Mouse (Mus musculus): ENCODE results near the gene Pygm. TPM values are rescaled to one million over a fixed set of nuclear protein-coding genes. Genes with fewer than 3 reads are reported as not detected.

The Pygm gene
- total and polyA plus RNA-seq, 2 experiments from 2014 or later, result 13.2 to 25.8 TPM

- Histone ChIP-seq H3K4me2 (ENCODE audit: low read depth, low read length, poor library complexity, severe bottlenecking) (no peak overlapping the region), H3K9ac (replicated peaks; ENCODE audit: low read length, poor library complexity, severe bottlenecking) (no peak overlapping the region), H3K4me3 (ENCODE audit: low read depth, low read length) (no peak overlapping the region), H3K27me3 (ENCODE audit: insufficient read depth, low read length) (no peaks in the 10 kb centered on the region; the same call in 1 of the 2 replicates), H3K4me1 (ENCODE audit: insufficient read depth, low read length) (peaks cover 17% of the 10 kb centered on the region; the same call in 1 of the 2 replicates), H3K36me3 (ENCODE audit: insufficient read depth, low read length) (peaks cover 28% of the 10 kb centered on the region), H3K27ac (ENCODE audit: low read depth, low read length) (no peak overlapping the region), H3K9me3 (ENCODE audit: low read length) (no peaks in the 10 kb centered on the region)
- TF ChIP-seq CTCF (IDR thresholded peaks at IDR 0.05), result no peak
- ATAC-seq (ENCODE audit: low FRiP score) (no peak), DNase-seq (ENCODE audit: low spot score) (no peak)
- WGBS, result 65% methylated on average over 10 of the region's 10 CpGs
Measured at GRCm38 (mm10) chr19:6405433-6405832, 21.2 kb downstream of the Pygm start.

DNA sequence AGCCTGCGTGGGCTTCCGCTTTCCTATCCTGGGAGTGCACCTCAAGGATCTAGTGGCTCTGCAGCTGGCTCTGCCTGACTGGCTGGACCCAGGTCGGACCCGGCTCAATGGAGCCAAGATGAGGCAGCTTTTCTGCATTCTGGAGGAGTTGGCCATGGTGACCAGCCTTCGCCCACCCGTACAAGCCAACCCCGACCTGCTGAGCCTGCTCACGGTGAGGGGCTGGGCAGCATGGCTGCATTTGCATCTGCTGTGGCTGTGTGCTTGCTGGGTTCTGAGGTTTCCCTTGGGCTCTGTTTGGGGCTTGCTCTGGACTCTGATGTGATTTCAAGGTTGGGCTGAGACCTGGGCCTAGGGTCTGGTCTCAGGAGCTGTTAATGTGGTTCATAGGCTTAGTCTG is 22.9 kb downstream of the Pygm start:
- no peak for DNase-seq (ENCODE audit: low spot score)
- H3K27ac ChIP-seq (ENCODE audit: low read depth, low read length), result no peak overlapping the region
- H3K36me3 ChIP-seq (ENCODE audit: insufficient read depth, low read length), result peaks cover 31% of the 10 kb centered on the region
- no peak overlapping the region for H3K4me2 ChIP-seq (ENCODE audit: low read depth, low read length, poor library complexity, severe bottlenecking)
- ATAC-seq (ENCODE audit: low FRiP score), result no peak
- H3K9ac ChIP-seq (replicated peaks; ENCODE audit: low read length, poor library complexity, severe bottlenecking), result no peak overlapping the region
- H3K27me3 ChIP-seq (ENCODE audit: insufficient read depth, low read length), result no peaks in the 10 kb centered on the region; the same call in 1 of the 2 replicates
- TF ChIP-seq CTCF (IDR thresholded peaks at IDR 0.05), result no peak
- H3K4me1 ChIP-seq (ENCODE audit: insufficient read depth, low read length), result peaks cover 2% of the 10 kb centered on the region; the same call in 1 of the 2 replicates
- WGBS, result 76% methylated on average over 8 of the region's 8 CpGs
- no peak overlapping the region for H3K4me3 ChIP-seq (ENCODE audit: low read depth, low read length)
- no peaks in the 10 kb centered on the region for H3K9me3 ChIP-seq (ENCODE audit: low read length)

DNA sequence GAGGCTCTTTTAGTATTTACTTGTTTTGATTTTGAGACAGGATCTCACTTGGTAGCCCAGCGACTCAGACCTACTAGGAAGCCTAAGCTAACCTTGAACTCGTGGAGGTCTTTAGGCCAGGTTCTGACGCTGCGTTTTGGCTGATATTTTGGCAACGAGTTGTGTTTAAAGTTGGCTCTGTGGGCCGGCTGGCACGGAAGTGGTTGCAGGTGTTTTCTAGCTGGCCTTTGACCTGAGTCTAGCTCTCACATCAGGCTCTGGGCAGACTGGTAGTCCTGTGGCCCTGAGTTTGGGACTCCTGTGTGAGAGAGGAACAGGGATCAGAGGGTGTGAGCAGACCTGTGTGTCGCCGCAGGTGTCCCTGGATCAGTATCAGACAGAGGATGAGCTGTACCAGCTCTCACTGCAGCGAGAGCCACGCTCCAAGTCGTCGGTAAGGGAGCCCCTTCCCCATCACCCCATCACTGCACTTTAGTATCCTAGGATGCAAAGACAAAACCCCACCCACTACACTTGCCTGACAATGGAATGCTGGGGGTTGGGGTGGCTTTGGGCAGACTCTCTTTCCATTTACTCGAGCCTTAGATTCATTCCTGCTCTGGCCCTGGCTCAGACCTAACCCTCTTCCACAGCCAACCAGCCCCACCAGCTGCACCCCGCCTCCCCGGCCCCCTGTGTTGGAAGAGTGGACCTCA is 23.8 kb downstream of the Pygm start:
- Histone ChIP-seq H3K4me3 (ENCODE audit: low read depth, low read length) (no peak overlapping the region), H3K4me1 (ENCODE audit: insufficient read depth, low read length) (no peaks in the 10 kb centered on the region), H3K9ac (replicated peaks; ENCODE audit: low read length, poor library complexity, severe bottlenecking) (no peak overlapping the region), H3K27me3 (ENCODE audit: insufficient read depth, low read length) (no peaks in the 10 kb centered on the region), H3K4me2 (ENCODE audit: low read depth, low read length, poor library complexity, severe bottlenecking) (no peak overlapping the region), H3K9me3 (ENCODE audit: low read length) (no peaks in the 10 kb centered on the region), H3K27ac (ENCODE audit: low read depth, low read length) (no peak overlapping the region), H3K36me3 (ENCODE audit: insufficient read depth, low read length) (peaks cover 26% of the 10 kb centered on the region)
- no peak for DNase-seq (ENCODE audit: low spot score)
- no peak for ATAC-seq (ENCODE audit: low FRiP score)
- WGBS, result 51% methylated on average over 16 of the region's 16 CpGs
- TF ChIP-seq CTCF (IDR thresholded peaks at IDR 0.05), result no peak

GRCm38 (mm10) chr19:6408749-6409148 is 24.6 kb downstream of the Pygm start:
- Histone ChIP-seq H3K9ac (replicated peaks; ENCODE audit: low read length, poor library complexity, severe bottlenecking) (no peak overlapping the region), H3K9me3 (ENCODE audit: low read length) (no peaks in the 10 kb centered on the region), H3K27me3 (ENCODE audit: insufficient read depth, low read length) (no peaks in the 10 kb centered on the region), H3K36me3 (ENCODE audit: insufficient read depth, low read length) (peaks cover 27% of the 10 kb centered on the region), H3K4me1 (ENCODE audit: insufficient read depth, low read length) (no peaks in the 10 kb centered on the region), H3K27ac (ENCODE audit: low read depth, low read length) (no peak overlapping the region), H3K4me2 (ENCODE audit: low read depth, low read length, poor library complexity, severe bottlenecking) (no peak overlapping the region), H3K4me3 (ENCODE audit: low read depth, low read length) (no peak overlapping the region)
- TF ChIP-seq CTCF (IDR thresholded peaks at IDR 0.05), result no peak
- DNase-seq (ENCODE audit: low spot score) (no peak), ATAC-seq (ENCODE audit: low FRiP score) (no peak)
- WGBS, result 80% methylated on average over 8 of the region's 8 CpGs

- TF ChIP-seq CTCF (IDR thresholded peaks at IDR 0.05), result no peak
- Histone ChIP-seq H3K9me3 (ENCODE audit: low read length) (no peaks in the 10 kb centered on the region), H3K4me2 (ENCODE audit: low read depth, low read length, poor library complexity, severe bottlenecking) (no peak overlapping the region), H3K27ac (ENCODE audit: low read depth, low read length) (no peak overlapping the region), H3K4me1 (ENCODE audit: insufficient read depth, low read length) (no peaks in the 10 kb centered on the region), H3K9ac (replicated peaks; ENCODE audit: low read length, poor library complexity, severe bottlenecking) (no peak overlapping the region), H3K36me3 (ENCODE audit: insufficient read depth, low read length) (peaks cover 29% of the 10 kb centered on the region), H3K27me3 (ENCODE audit: insufficient read depth, low read length) (no peaks in the 10 kb centered on the region), H3K4me3 (ENCODE audit: low read depth, low read length) (no peak overlapping the region)
- ATAC-seq (ENCODE audit: low FRiP score), result no peak
- 75% methylated on average over 5 of the region's 5 CpGs for WGBS
- DNase-seq (ENCODE audit: low spot score), result no peak
Measured at GRCm38 (mm10) chr19:6409176-6409575, 25.0 kb downstream of the Pygm start.

GRCm38 (mm10) chr19:6409936-6410335 is 25.7 kb downstream of the Pygm start:
- Histone ChIP-seq H3K9me3 (ENCODE audit: low read length) (no peaks in the 10 kb centered on the region), H3K9ac (replicated peaks; ENCODE audit: low read length, poor library complexity, severe bottlenecking) (no peak overlapping the region), H3K4me1 (ENCODE audit: insufficient read depth, low read length) (no peaks in the 10 kb centered on the region), H3K4me2 (ENCODE audit: low read depth, low read length, poor library complexity, severe bottlenecking) (no peak overlapping the region), H3K36me3 (ENCODE audit: insufficient read depth, low read length) (peaks cover 25% of the 10 kb centered on the region), H3K27ac (ENCODE audit: low read depth, low read length) (no peak overlapping the region), H3K4me3 (ENCODE audit: low read depth, low read length) (no peak overlapping the region), H3K27me3 (ENCODE audit: insufficient read depth, low read length) (no peaks in the 10 kb centered on the region)
- DNase-seq (ENCODE audit: low spot score) (no peak), ATAC-seq (ENCODE audit: low FRiP score) (no peak)
- 94% methylated on average over 5 of the region's 5 CpGs for WGBS
- TF ChIP-seq CTCF (IDR thresholded peaks at IDR 0.05), result no peak
